Mouse (Mus musculus) kidney, postnatal 14 days (tissue): Measurements from ENCODE around the gene Nyap2.

Experiments used
- DNase-seq: peaks from one replicate; pipeline ENCODE4 v3.0.0; 2022; ENCODE audit warnings: mixed read lengths

The Nyap2 gene

GRCm38 (mm10) chr1:81076831-81077664 lies at the start of gene Nyap2:
Gene Nyap2, plus strand, starts transcription at chr1:81076950.
- no peak for DNase-seq

DNA sequence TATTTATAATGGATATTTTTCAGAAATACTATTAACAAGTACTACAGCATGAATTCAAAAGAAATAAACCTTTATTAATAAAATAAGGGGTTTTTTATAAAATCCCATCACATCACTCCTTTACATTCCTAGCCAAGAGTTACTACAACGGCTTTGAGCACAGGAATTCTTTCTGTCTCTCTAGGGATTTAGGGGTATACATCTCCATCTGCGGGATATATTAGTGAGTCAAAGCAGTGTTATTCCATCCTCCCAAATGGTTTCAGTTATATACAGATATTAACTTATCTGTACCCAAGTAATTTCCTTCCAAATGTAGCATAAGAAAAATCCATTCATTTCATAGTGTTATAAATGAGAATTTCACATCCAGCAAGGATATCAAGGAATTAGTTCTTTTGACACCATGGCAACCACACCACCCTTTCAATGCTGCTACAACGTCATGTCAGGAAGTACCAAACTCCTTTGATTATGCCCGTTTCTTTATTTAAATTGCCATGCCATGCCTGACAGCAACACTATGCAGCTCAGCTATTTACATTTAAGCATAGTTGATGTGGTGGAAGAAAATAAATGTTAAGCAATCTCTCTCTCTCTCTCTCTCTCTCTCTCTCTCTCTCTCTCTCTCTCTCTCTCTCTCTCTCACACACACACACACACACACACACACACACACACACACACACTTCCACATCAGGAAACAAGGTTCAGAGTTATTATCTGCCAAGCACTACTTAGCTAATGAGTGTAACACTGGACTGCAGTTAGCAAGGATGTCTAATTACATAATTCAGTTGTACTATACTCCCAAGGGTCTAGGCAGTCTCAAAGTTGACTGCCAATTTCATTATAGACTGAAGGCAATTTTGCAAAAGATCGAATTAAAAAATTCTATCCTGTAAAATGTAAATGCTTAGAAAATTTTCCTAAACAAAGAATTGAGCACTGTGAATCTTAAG lies 33.6 kb upstream of the Nyap2 start:
- no peak for DNase-seq

DNA sequence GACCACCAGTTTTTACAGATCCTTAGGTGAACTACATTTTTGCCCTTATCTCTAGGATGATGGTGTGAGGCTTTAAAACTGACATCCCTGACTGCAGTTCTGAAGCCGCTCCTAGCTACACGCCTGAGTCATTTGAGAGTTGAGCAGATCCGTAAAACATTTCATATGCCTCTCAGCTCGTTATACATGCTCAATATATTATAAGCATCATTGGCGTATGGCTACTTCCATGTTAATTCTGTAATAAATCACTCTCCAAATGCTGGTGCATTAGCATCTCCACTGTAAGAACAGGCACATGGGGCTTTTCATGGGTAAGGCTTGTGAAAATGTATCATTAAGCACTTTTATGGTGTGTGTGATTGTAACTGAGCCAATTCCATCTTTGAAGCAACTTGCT lies 18.4 kb upstream of the Nyap2 start:
- DNase-seq: no peak

DNA sequence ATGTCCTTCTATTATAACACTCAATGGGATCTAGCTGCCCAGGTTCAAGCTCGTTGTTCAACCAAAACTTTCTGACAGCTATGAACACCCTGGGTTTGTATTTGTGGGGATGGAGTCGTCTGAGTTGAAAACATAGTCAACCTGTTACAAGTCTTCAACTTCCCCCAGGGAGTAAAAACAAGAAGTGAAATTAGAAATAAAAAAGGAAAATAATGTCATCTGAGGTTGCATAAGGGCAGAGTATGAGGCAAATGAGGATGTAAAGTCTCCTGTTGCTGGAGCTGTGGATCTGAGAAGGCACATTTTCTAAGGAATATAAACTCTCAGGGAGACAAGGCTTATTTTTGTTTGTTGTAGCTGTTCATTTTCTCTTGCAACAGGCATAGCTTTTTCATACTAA lies 17.9 kb upstream of the Nyap2 start:
- no peak for DNase-seq

DNA sequence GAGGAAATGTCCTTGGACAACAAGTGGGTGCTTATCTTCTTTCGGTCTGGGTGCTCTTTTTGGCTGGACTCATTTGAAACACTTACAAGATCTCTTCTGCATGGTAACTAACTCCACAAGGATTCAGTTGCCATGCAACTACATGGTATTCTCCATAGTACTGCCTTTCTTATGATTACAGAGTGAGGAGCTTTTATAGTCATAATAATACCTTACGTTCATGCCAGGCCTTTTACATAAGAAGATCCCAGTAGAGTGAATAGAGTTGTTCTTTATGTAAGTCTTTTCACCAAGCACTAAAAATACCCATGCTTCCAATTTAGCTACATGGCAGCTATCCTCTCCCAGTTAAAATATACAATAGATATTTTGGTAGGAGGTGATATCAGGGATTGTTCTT lies 13.9 kb upstream of the Nyap2 start:
- DNase-seq: no peak

DNA sequence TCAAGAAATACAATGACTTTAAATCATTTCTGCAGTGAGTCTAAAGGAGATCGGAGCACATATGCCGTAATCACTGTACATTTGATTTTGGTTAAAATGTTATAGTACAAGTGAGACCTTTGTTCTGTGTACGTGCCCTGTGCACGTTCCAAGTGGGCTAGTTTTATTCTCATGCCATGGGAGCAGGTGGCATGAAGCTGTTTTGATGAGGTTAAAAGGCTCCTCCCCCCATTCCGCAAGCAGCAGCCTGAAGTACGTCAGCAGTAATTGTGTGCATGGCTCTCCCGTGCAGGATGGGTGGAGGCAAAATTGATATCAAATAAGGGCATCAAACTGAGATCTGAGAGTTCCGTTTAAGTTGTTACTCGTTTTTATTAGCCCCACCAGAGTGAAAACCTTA lies 491 bp upstream of the Nyap2 start:
- no peak for DNase-seq

- DNase-seq: no peak
These were observed 1.0 kb downstream of the Nyap2 start for GRCm38 (mm10) chr1:81077665-81078314.

DNA sequence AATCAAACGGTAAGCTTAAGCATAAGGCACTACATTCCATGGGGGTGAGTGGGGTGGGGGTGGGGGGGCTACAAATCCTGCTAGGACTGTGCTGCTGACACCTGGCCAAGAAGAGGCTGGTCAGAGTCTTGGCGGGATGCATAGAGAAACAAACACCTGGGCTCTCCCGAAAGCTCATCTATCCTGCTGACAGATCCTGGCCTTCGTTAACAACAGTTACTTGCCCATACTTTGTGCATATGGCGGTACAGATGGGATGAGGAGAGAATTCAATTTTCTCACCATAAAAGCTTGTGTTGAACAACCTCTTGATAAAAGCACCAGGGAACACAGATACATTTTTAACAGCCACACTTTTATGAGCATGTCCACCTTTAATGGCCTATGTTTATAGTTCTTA lies 10.7 kb downstream of the Nyap2 start:
- no peak for DNase-seq

- DNase-seq: no peak
These were observed 13.7 kb downstream of the Nyap2 start for GRCm38 (mm10) chr1:81090400-81090799.

- DNase-seq: no peak
These were observed 14.2 kb downstream of the Nyap2 start for GRCm38 (mm10) chr1:81090979-81091378.

- DNase-seq: no peak
These were observed 15.3 kb downstream of the Nyap2 start for GRCm38 (mm10) chr1:81092056-81092455.

DNA sequence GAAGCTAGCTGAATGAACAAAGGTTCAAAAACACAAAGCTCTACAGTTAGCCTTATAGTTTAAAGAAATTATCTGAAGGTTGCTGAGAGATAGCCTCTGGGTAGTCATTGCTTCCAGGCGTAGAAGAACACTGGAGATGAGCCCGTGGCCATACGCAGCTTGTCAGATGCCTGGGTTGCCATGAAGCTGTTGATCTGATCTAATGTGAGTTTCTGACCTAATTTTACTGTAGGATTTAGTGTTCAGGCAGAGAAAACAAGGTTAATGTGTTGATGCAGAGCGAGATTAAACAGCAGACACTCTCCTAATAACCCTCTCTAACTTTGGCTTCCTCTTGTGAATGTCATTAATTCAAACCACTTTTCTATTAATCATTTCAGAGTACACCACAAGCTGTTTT lies 16.1 kb downstream of the Nyap2 start:
- DNase-seq: no peak

DNA sequence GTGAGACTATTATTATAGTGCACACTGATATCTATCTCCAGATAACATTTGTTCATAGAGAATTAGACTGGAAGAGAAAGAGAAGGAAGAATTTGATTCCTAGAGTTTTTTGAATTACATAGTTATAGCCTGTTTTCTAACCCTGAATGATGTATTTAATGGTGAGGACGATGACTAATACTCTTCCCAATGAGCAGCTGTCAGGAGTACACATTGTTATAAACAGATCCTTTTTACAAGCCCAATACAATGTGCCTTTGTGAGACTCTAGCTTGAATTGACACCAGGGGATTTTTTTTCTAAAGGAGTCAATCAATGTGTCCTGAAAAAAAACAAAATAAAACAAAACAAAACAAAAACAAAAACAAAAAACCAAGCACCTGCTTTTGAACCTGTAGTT lies 22.2 kb downstream of the Nyap2 start:
- DNase-seq: no peak

- DNase-seq: no peak
These were observed 25.0 kb downstream of the Nyap2 start for GRCm38 (mm10) chr1:81101749-81102148.

DNA sequence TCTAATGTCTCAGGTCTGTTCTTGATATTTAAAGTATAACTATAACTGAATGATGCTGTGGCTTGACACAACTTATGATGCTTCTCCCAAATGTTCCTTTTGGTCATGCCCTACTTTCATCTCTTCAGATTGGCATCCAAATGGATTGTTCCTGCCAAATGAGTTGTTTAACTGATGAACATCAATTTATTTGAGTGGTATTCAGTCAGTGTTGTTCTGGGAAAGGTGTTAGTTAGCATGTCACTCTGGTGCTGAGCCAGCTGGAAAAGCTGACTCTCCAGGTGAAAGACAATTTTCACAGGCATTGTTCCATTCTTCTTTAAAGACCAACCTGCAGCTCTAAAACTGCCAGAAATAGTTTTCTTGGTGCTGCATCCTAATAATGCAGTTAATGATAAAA lies 43.0 kb downstream of the Nyap2 start:
- no peak for DNase-seq

DNA sequence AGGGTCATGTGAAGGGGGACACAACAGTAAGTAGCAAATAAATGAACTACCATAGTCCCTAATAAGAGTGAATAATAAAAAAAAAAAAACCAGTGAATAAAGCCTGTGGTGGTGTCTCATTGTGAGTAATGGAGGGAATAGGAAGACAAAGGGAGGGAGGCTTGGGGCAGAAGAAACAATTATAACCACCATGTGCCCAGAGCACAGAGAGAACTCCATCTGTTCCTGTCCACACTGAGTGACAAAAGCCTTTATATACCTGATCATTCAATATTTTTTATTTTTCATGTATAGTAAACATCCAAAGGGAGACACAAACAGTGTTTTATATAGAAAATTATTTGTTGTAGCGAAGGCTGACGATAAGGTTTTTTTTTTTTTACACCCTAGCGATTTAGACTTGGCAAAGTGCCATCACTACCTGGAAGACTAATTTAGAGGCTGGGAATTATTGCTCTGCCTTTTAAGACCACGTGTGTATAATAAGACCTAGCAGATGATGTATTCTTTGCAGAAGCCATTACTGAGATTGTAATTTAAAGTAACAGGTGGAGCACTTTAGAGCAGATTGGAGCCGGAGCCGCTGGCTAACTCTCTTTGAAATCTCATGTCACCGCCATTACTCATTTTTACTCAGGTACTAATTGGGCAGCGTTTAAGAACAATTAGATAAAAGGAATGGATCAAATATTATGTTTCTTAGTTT lies 55.4 kb downstream of the Nyap2 start:
- DNase-seq: no peak

GRCm38 (mm10) chr1:81143855-81144254 lies 67.1 kb downstream of the Nyap2 start:
- DNase-seq: no peak

GRCm38 (mm10) chr1:81145576-81145975 lies 68.8 kb downstream of the Nyap2 start:
- DNase-seq: no peak

DNA sequence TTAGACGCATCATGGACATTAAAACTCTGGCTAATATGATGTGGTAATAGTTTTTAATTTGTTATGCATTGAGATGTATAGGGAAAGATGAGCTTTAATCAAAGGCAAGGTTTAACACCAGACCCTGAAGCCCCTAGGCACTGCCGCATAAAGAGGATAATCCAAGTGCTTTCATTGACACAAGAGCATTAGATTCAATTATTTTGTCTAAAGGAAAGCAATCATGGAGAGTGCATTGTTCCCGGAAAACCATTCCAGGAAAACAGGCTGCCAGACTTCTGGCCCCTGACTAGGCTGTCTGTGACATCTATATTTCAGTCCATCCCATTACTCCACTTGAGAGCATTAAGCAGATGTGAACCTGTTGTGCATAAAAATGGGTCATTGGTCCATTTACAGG lies 92.5 kb downstream of the Nyap2 start:
- DNase-seq: no peak

DNA sequence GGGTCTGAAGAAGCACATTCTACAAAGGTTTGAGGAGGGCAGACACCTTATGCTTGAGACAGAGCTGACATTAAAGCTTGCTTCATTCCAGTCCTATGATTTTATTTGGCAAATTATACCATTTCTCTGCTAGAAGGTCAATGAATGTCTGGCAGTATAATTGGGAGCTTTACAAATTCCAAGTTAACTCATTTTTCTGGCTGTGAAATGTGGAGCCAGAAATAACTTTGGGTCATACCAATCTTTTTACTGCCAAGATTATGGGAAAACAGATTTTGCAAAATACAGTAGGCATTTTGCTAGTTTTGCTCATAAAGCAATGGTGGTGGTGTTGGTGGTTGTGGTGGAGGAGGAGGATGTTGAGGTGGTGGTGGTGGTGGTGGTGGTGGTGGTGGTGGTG lies 96.0 kb downstream of the Nyap2 start:
- DNase-seq: no peak

GRCm38 (mm10) chr1:81173303-81173702 lies 96.6 kb downstream of the Nyap2 start:
- DNase-seq: no peak

DNA sequence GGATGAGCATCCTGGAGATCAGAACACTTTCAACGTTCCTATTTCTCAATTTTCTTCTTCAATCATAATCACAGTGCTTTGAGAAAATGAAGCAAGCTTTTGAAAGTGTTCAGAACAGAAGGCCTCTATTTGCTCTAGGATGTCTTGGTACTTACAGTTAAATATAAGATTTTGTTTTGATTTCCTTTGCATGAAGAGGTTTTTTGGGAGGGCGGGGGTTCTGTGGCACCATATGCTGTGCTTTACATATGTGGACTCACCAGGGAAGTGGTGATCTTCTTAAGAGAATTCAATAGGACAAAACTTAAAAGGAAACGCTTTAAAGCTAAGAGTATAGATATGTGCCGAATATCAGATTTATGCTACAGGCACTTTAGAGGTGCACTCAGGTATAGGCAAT lies 103.0 kb downstream of the Nyap2 start:
- DNase-seq: no peak

- no peak for DNase-seq
These were observed 103.9 kb downstream of the Nyap2 start for GRCm38 (mm10) chr1:81180686-81181085.
